Mouse (Mus musculus) liver, postnatal 0 days (tissue): ENCODE results near the gene Zc3h12c.

Experiments used
- CTCF ChIP-seq: sonication (generic); IDR thresholded peaks from 2 replicates; pipeline ENCODE4 v1.5.1; 2016; ENCODE audit warnings: antibody characterized with exemption, low read depth
- EP300 ChIP-seq: IDR thresholded peaks from 2 replicates; pipeline ENCODE4 v1.6.1; 2016; ENCODE audit warnings: antibody characterized with exemption, low read depth, mild to moderate bottlenecking

DNA sequence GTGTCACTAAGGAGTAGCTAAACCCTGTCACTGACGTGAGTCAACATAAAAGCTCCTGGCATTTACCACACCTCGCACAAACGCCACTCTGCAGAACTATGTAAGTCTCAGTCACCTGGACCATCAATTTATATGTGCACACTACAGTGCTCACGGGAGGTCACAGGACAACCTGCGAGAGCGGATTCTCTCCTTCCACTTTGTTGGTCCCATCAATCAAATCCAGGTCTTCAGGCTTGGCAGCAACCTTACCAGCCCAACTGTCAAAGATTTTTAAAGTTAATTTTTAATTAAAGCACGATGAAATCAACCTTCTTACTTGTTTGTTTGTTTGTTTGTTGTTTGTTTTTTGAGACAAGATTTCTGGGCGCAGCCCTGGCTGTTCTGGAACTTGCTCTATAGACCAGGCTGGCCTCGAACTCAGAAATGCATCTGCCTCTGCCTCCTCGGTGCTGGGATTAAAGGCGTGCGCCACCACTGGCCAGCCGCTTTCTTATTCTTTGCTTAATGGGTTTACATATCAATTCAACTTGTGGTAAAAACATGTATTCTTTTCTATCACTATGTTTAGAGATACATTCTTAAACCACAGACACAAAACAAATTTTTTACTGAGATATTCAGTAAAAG is 3.2 kb downstream of the Zc3h12c start:
- TF ChIP-seq CTCF (no peak), EP300 (no peak)
